In the genomic region with DNA sequence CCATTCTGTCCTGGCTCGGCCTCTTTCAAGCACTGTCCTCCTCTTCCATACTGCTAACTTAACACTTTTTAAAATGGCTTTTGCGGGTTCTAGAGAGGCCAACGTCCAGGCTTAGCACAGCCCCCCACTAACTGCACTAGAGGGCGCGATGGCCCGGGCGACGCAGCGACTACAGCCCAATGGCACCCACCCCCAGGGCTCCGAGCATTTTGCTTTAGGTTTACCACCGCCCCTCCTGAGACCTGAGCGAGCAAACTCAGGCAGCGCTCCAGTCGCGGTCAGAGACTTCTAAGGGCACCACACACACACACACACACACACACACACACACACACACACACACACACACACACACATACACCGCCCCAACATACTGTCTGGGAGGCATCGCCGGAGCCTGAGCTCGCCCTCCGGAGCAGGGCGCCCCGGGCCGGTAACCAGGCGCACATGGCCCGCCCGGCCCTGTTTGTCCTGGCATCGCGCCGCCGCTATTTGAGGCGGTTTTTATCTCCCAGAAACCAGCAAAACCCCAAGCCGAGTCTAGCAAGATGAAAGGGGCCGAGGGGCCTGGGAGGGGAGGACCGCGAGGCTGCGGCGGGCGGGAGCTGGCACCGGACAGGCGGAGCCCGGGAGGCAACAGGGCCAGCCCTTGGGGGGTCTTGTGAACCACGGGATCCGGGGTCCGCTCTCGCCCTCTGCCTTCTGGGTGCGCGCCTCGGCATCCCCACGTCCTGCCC, we compare ENCODE assay signal across 7 mouse cellular contexts. TPM values are rescaled to one million over a fixed set of nuclear protein-coding genes. Genes with fewer than 3 reads are reported as not detected.
A peak's percentile ranks its signal among the peaks of the same experiment; 100 is the strongest.
DNase-seq lines count a peak whose midpoint lies in the region; ATAC-seq and TF ChIP-seq lines count a peak whose summit lies in the region.

No protein-coding gene starts in this region.

- peak; percentile 84 for ATAC-seq in embryonic facial prominence, embryonic 15.5 days (ENCODE audit: insufficient number of reproducible peaks, low FRiP score, low TSS enrichment, low read depth)
- peak; percentile 68 for ATAC-seq in heart, embryonic 15.5 days (replicated peaks; ENCODE audit: insufficient number of reproducible peaks, insufficient read depth, low FRiP score, low read depth)
- peak; percentile 38 for ATAC-seq in kidney, postnatal 0 days (replicated peaks; ENCODE audit: low FRiP score, low read depth)
- peak; percentile 39 for ATAC-seq in lung, postnatal 0 days

- peak; percentile 46 for DNase-seq in CD4-positive helper T cell, adult 2 months (ENCODE audit: low read depth, low spot score)
- DNase-seq in MN1 (ENCODE audit: low spot score), result peak; percentile 66
- peak; percentile 72 for DNase-seq in kidney, postnatal 0 days (ENCODE audit: low spot score)
- DNase-seq in lung, postnatal 0 days (ENCODE audit: low spot score), result peak; percentile 44
- peak; percentile 64 for DNase-seq in ovary, postnatal 36 days (ENCODE audit: low spot score)

- H3K36me3 ChIP-seq in embryonic facial prominence, embryonic 15.5 days, result no peaks in the 10 kb centered on the region
- H3K36me3 ChIP-seq in heart, embryonic 15.5 days, result no peaks in the 10 kb centered on the region
- H3K36me3 ChIP-seq in kidney, postnatal 0 days (ENCODE audit: insufficient read depth, low read length), result no peaks in the 10 kb centered on the region
- no peaks in the 10 kb centered on the region for H3K36me3 ChIP-seq in lung, postnatal 0 days (ENCODE audit: insufficient read depth, low read length)

- under 1% methylated on average over 49 of the region's 49 CpGs for WGBS in embryonic facial prominence, embryonic 15.5 days
- 0% methylated on average over 46 of the region's 49 CpGs for WGBS in heart, embryonic 15.5 days
- under 1% methylated on average over 48 of the region's 49 CpGs for WGBS in kidney, postnatal 0 days
- under 1% methylated on average over 43 of the region's 49 CpGs for WGBS in lung, postnatal 0 days

- peak overlapping the region; percentile 52 for H3K4me3 ChIP-seq in embryonic facial prominence, embryonic 15.5 days (replicated peaks)
- peak overlapping the region; percentile 60 for H3K4me3 ChIP-seq in heart, embryonic 15.5 days
- H3K4me3 ChIP-seq in kidney, postnatal 0 days (replicated peaks; ENCODE audit: low read depth, low read length), result peak overlapping the region; percentile 45
- peak overlapping the region; percentile 49 for H3K4me3 ChIP-seq in lung, postnatal 0 days (ENCODE audit: low read depth, low read length)

- H3K4me1 ChIP-seq in embryonic facial prominence, embryonic 15.5 days, result peaks cover 46% of the 10 kb centered on the region
- peaks cover 37% of the 10 kb centered on the region for H3K4me1 ChIP-seq in heart, embryonic 15.5 days (replicated peaks)
- peaks cover 12% of the 10 kb centered on the region for H3K4me1 ChIP-seq in kidney, postnatal 0 days (replicated peaks; ENCODE audit: insufficient read depth, low read length)
- peaks cover 7% of the 10 kb centered on the region for H3K4me1 ChIP-seq in lung, postnatal 0 days (ENCODE audit: insufficient read depth, low read depth, low read length)

- peak; percentile 54 for TF ChIP-seq CTCF in kidney, postnatal 0 days (IDR thresholded peaks at IDR 0.05; ENCODE audit: low read depth)
- peak; percentile 61 for TF ChIP-seq CTCF in lung, postnatal 0 days (IDR thresholded peaks at IDR 0.05)

- peak overlapping the region; percentile 91 for H3K4me2 ChIP-seq in embryonic facial prominence, embryonic 15.5 days (replicated peaks)
- peak overlapping the region; percentile 98 for H3K4me2 ChIP-seq in heart, embryonic 15.5 days
- peak overlapping the region; percentile 93 for H3K4me2 ChIP-seq in kidney, postnatal 0 days (ENCODE audit: low read length)
- peak overlapping the region; percentile 95 for H3K4me2 ChIP-seq in lung, postnatal 0 days (replicated peaks; ENCODE audit: low read depth, low read length)

- peaks cover 29% of the 10 kb centered on the region for H3K27me3 ChIP-seq in embryonic facial prominence, embryonic 15.5 days
- H3K27me3 ChIP-seq in heart, embryonic 15.5 days, result peaks cover 35% of the 10 kb centered on the region
- H3K27me3 ChIP-seq in kidney, postnatal 0 days (ENCODE audit: insufficient read depth, low read length), result no peaks in the 10 kb centered on the region
- H3K27me3 ChIP-seq in lung, postnatal 0 days (replicated peaks; ENCODE audit: insufficient read depth, low read length), result peaks cover 9% of the 10 kb centered on the region; the same call in 1 of the 2 replicates

- peak overlapping the region; percentile 87 for H3K27ac ChIP-seq in embryonic facial prominence, embryonic 15.5 days (replicated peaks)
- H3K27ac ChIP-seq in heart, embryonic 15.5 days, result peak overlapping the region; percentile 54
- peak overlapping the region; percentile 91 for H3K27ac ChIP-seq in kidney, postnatal 0 days
- 0 out of 2 replicates have a peak overlapping the region, but pooled peaks have one; percentile 5 for H3K27ac ChIP-seq in lung, postnatal 0 days (ENCODE audit: low read length)

- TF ChIP-seq EP300 in lung, postnatal 0 days (IDR thresholded peaks at IDR 0.05), result no peak

- peak overlapping the region; percentile 46 for H3K9ac ChIP-seq in embryonic facial prominence, embryonic 15.5 days
- H3K9ac ChIP-seq in heart, embryonic 15.5 days, result peak overlapping the region; percentile 56
- peak overlapping the region; percentile 79 for H3K9ac ChIP-seq in kidney, postnatal 0 days (ENCODE audit: low read depth, low read length)
- peak overlapping the region; percentile 60 for H3K9ac ChIP-seq in lung, postnatal 0 days (replicated peaks; ENCODE audit: low read depth)

- H3K9me3 ChIP-seq in embryonic facial prominence, embryonic 15.5 days (replicated peaks), result no peaks in the 10 kb centered on the region
- H3K9me3 ChIP-seq in heart, embryonic 15.5 days (replicated peaks), result no peaks in the 10 kb centered on the region
- no peaks in the 10 kb centered on the region for H3K9me3 ChIP-seq in kidney, postnatal 0 days (replicated peaks; ENCODE audit: low read length)
- H3K9me3 ChIP-seq in lung, postnatal 0 days (ENCODE audit: low read length), result no peaks in the 10 kb centered on the region

RNA-seq across cellular contexts. Expression of gene Aaas, which starts 4.7 kb away (rescaled TPM):
- polyA plus RNA-seq in embryonic facial prominence, embryonic 15.5 days (2015; fragmentation: Nextera tagmentation; extraction: Ambion mirVana), result 61.2 and 63.0 TPM in 2 replicates
- 39.1 and 52.4 TPM in 2 replicates for polyA plus RNA-seq in heart, embryonic 15.5 days (2015; fragmentation: Nextera tagmentation; extraction: Ambion mirVana)
- polyA plus RNA-seq in kidney, postnatal 0 days (2015; fragmentation: Nextera tagmentation; extraction: Ambion mirVana), result 37.1 and 42.2 TPM in 2 replicates
- polyA plus RNA-seq in lung, postnatal 0 days (2015; fragmentation: Nextera tagmentation; extraction: Ambion mirVana), result 16.2 and 17.0 TPM in 2 replicates

RNA-seq across cellular contexts. Expression of gene Sp7, which starts 11.7 kb away (rescaled TPM):
- 35.4 and 35.8 TPM in 2 replicates for polyA plus RNA-seq in embryonic facial prominence, embryonic 15.5 days (2015; fragmentation: Nextera tagmentation; extraction: Ambion mirVana)
- 0.15 and 0.22 TPM in 2 replicates for polyA plus RNA-seq in heart, embryonic 15.5 days (2015; fragmentation: Nextera tagmentation; extraction: Ambion mirVana)
- 0.61 and 1.1 TPM in 2 replicates for polyA plus RNA-seq in kidney, postnatal 0 days (2015; fragmentation: Nextera tagmentation; extraction: Ambion mirVana)
- not detected in 2 replicates for polyA plus RNA-seq in lung, postnatal 0 days (2015; fragmentation: Nextera tagmentation; extraction: Ambion mirVana)

RNA-seq across cellular contexts. Expression of gene Myg1, which starts 23.8 kb away (rescaled TPM):
- 95.6 and 99.4 TPM in 2 replicates for polyA plus RNA-seq in embryonic facial prominence, embryonic 15.5 days (2015; fragmentation: Nextera tagmentation; extraction: Ambion mirVana)
- polyA plus RNA-seq in heart, embryonic 15.5 days (2015; fragmentation: Nextera tagmentation; extraction: Ambion mirVana), result 47.9 and 69.2 TPM in 2 replicates
- polyA plus RNA-seq in kidney, postnatal 0 days (2015; fragmentation: Nextera tagmentation; extraction: Ambion mirVana), result 84.9 and 86.9 TPM in 2 replicates
- 46.1 and 48.3 TPM in 2 replicates for polyA plus RNA-seq in lung, postnatal 0 days (2015; fragmentation: Nextera tagmentation; extraction: Ambion mirVana)

RNA-seq across cellular contexts. Expression of gene Pfdn5, which starts 29.4 kb away (rescaled TPM):
- polyA plus RNA-seq in embryonic facial prominence, embryonic 15.5 days (2015; fragmentation: Nextera tagmentation; extraction: Ambion mirVana), result 398 and 407 TPM in 2 replicates
- 261 and 296 TPM in 2 replicates for polyA plus RNA-seq in heart, embryonic 15.5 days (2015; fragmentation: Nextera tagmentation; extraction: Ambion mirVana)
- 511 and 565 TPM in 2 replicates for polyA plus RNA-seq in kidney, postnatal 0 days (2015; fragmentation: Nextera tagmentation; extraction: Ambion mirVana)
- 457 and 467 TPM in 2 replicates for polyA plus RNA-seq in lung, postnatal 0 days (2015; fragmentation: Nextera tagmentation; extraction: Ambion mirVana)

RNA-seq across cellular contexts. Expression of gene Sp1, which starts 50.6 kb away (rescaled TPM):
- 10.0 and 11.8 TPM in 2 replicates for polyA plus RNA-seq in embryonic facial prominence, embryonic 15.5 days (2015; fragmentation: Nextera tagmentation; extraction: Ambion mirVana)
- polyA plus RNA-seq in heart, embryonic 15.5 days (2015; fragmentation: Nextera tagmentation; extraction: Ambion mirVana), result 4.7 and 5.0 TPM in 2 replicates
- polyA plus RNA-seq in kidney, postnatal 0 days (2015; fragmentation: Nextera tagmentation; extraction: Ambion mirVana), result 8.8 TPM in 2 replicates
- polyA plus RNA-seq in lung, postnatal 0 days (2015; fragmentation: Nextera tagmentation; extraction: Ambion mirVana), result 7.3 and 8.6 TPM in 2 replicates

Comparison
In these comparisons a context has a peak if more than half of its experiments do, and no peak if none do; other contexts are left out.
1. Peak in every context shown above with its lines: DNase-seq, ATAC-seq, H3K4me3 ChIP-seq and H3K27ac ChIP-seq.
2. H3K27ac ChIP-seq: peak in every context shown above with its lines; median percentile 91 in kidney, postnatal 0 days; 87 in embryonic facial prominence, embryonic 15.5 days; 54 in heart, embryonic 15.5 days; 5 in lung, postnatal 0 days.
3. RNA of gene Sp7, which starts 11.7 kb away (polyA plus RNA-seq): 35.4 to 35.8 TPM in embryonic facial prominence, embryonic 15.5 days; 0.61 to 1.1 TPM in kidney, postnatal 0 days, 0.15 to 0.22 TPM in heart, embryonic 15.5 days and not detected in lung, postnatal 0 days; every median in the first group is over 10 times any median in the second.